Mouse (Mus musculus) stomach, embryonic 14.5 days (tissue): ENCODE results near the gene Thumpd1. TPM values are rescaled to one million over a fixed set of nuclear protein-coding genes. Genes with fewer than 3 reads are reported as not detected.
A peak's percentile ranks its signal among the peaks of the same experiment; 100 is the strongest.

Experiments used
- ATAC-seq: fragments of 200-750 bp; cut with Nextera tagmentation; 2 replicates; pipeline ENCODE4 v1.8.0; 2017; ENCODE audit warnings: low read depth, moderate TSS enrichment; ENCODE audit not compliant: insufficient number of reproducible peaks, insufficient read depth, low FRiP score
- H3K27ac ChIP-seq: fragments of 300-500 bp; sonication (generic); 2 replicates; pipeline ENCODE4 v1.5.1; 2014; ENCODE audit warnings: mild to moderate bottlenecking, low read length, moderate library complexity, mixed read lengths
- H3K27me3 ChIP-seq: fragments of 300-500 bp; sonication (generic); 2 replicates; pipeline ENCODE4 v1.6.1; 2014; ENCODE audit warnings: low read length, control low read depth, mixed read lengths; ENCODE audit not compliant: control insufficient read depth, insufficient read depth
- H3K36me3 ChIP-seq: fragments of 300-500 bp; sonication (generic); 2 replicates; pipeline ENCODE4 v1.6.1; 2014; ENCODE audit warnings: mild to moderate bottlenecking, control low read depth, low read length, moderate library complexity, mixed read lengths; ENCODE audit not compliant: control insufficient read depth, insufficient read depth
- H3K4me1 ChIP-seq: fragments of 300-500 bp; sonication (generic); 2 replicates; pipeline ENCODE4 v1.6.1; 2014; ENCODE audit warnings: low read length, control low read depth, mixed read lengths; ENCODE audit not compliant: control insufficient read depth, insufficient read depth
- H3K4me2 ChIP-seq: fragments of 300-500 bp; sonication (generic); replicated peaks from 2 replicates; pipeline ENCODE4 v1.6.1; 2014; ENCODE audit warnings: low read depth, low read length, control low read depth
- H3K4me3 ChIP-seq: fragments of 300-500 bp; sonication (generic); 2 replicates; pipeline ENCODE4 v1.5.1; 2014; ENCODE audit warnings: low read depth, low read length, control low read depth
- H3K9ac ChIP-seq: fragments of 300-500 bp; sonication (generic); replicated peaks from 2 replicates; pipeline ENCODE4 v1.6.1; 2014; ENCODE audit warnings: low read depth, mild to moderate bottlenecking, control low read depth, low read length, moderate library complexity, mixed read lengths
- H3K9me3 ChIP-seq: fragments of 300-500 bp; sonication (generic); 2 replicates; pipeline ENCODE4 v1.6.1; 2016; ENCODE audit warnings: low read depth, low read length, control low read depth; ENCODE audit not compliant: control insufficient read depth
- WGBS: fragments of 180-500 bp; shearing (Covaris S2); extraction: QIAGEN DNeasy Blood & Tissue Kit; methylation state at CpG from one replicate; pipeline ENCODE4 v1.1.7; 2014; 5-methylcytosine and 5-hydroxymethylcytosine counted together
- polyA plus RNA-seq: library from polyadenylated mRNA; unstranded; fragments of >200 nt; fragmentation: Nextera tagmentation; extraction: Ambion mirVana; gene quantifications from 2 replicates; pipeline ENCODE4 v1.2.1, GENCODE M21; 2014

The Thumpd1 gene
- polyA plus RNA-seq, result 73.5 and 77.1 TPM in 2 replicates

GRCm38 (mm10) chr7:119720253-119720946, at the start of gene Thumpd1:
Gene Thumpd1, minus strand, starts transcription at chr7:119720798.
- H3K36me3 ChIP-seq, result peaks cover 28% of the 10 kb centered on the region
- H3K4me2 ChIP-seq, result peak within 1 kb of the TSS; percentile 76
- peak within 1 kb of the TSS; percentile 97 for H3K4me3 ChIP-seq
- no peaks in the 10 kb centered on the region for H3K9me3 ChIP-seq
- peak; percentile 93 for ATAC-seq
- peaks cover 4% of the 10 kb centered on the region; the same call in 1 of the 2 replicates for H3K4me1 ChIP-seq
- WGBS, result under 1% methylated on average over 60 of the region's 60 CpGs
- peak within 1 kb of the TSS; percentile 76 for H3K9ac ChIP-seq
- H3K27ac ChIP-seq, result peak within 1 kb of the TSS; percentile 58; the same call in 1 of the 2 replicates
- no peaks in the 10 kb centered on the region for H3K27me3 ChIP-seq

- no peak overlapping the region for H3K27ac ChIP-seq
- H3K27me3 ChIP-seq, result no peaks in the 10 kb centered on the region
- no peak overlapping the region for H3K9ac ChIP-seq
- no peaks in the 10 kb centered on the region for H3K9me3 ChIP-seq
- H3K4me2 ChIP-seq, result no peak overlapping the region
- WGBS, result 75% methylated on average over 8 of the region's 8 CpGs
- ATAC-seq, result peak; percentile 63; the same call in 1 of the 2 replicates
- H3K4me3 ChIP-seq, result no peak overlapping the region
- no peaks in the 10 kb centered on the region for H3K4me1 ChIP-seq
- H3K36me3 ChIP-seq, result no peaks in the 10 kb centered on the region
Observed at GRCm38 (mm10) chr7:119769895-119770294, 49.3 kb upstream of the Thumpd1 start.

DNA sequence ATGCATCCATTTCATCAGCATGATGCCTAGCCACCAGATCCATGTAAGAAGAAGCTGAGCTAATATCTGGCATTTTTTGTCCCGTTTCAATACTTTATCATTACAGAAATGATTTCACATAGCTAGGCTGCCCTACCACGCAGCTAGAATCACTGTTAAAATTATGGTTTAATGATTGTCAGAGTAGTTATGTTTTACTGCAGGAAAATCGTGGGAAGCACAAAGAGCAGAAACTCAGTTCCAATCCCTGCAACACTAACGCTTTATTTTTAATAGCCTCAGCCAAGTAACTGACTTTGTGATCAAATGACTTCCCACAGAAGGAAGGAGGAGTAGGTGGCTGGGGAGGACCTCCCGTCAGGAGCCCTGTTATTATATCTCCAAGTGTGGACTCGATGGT, 46.4 kb upstream of the Thumpd1 start:
- Histone ChIP-seq H3K36me3 (no peaks in the 10 kb centered on the region), H3K9me3 (no peaks in the 10 kb centered on the region), H3K27ac (no peak overlapping the region), H3K4me1 (no peaks in the 10 kb centered on the region), H3K9ac (no peak overlapping the region), H3K27me3 (no peaks in the 10 kb centered on the region), H3K4me3 (no peak overlapping the region), H3K4me2 (no peak overlapping the region)
- 75% methylated on average over 6 of the region's 6 CpGs for WGBS
- ATAC-seq, result no peak

GRCm38 (mm10) chr7:119764377-119764776, 43.8 kb upstream of the Thumpd1 start:
- H3K9ac ChIP-seq, result no peak overlapping the region
- no peak for ATAC-seq
- H3K4me2 ChIP-seq, result no peak overlapping the region
- H3K36me3 ChIP-seq, result no peaks in the 10 kb centered on the region
- H3K27ac ChIP-seq, result no peak overlapping the region
- H3K4me1 ChIP-seq, result no peaks in the 10 kb centered on the region
- no peaks in the 10 kb centered on the region for H3K27me3 ChIP-seq
- no peak overlapping the region for H3K4me3 ChIP-seq
- no peaks in the 10 kb centered on the region; the same call in 1 of the 2 replicates for H3K9me3 ChIP-seq
- WGBS, result 91% methylated on average over 3 of the region's 3 CpGs

- no peaks in the 10 kb centered on the region for H3K4me1 ChIP-seq
- ATAC-seq, result peak; percentile 67
- 28% methylated on average over 4 of the region's 4 CpGs for WGBS
- H3K27ac ChIP-seq, result no peak overlapping the region
- H3K36me3 ChIP-seq, result no peaks in the 10 kb centered on the region
- no peaks in the 10 kb centered on the region for H3K27me3 ChIP-seq
- no peak overlapping the region for H3K4me3 ChIP-seq
- no peak overlapping the region for H3K9ac ChIP-seq
- no peak overlapping the region for H3K4me2 ChIP-seq
- H3K9me3 ChIP-seq, result no peaks in the 10 kb centered on the region; the same call in 1 of the 2 replicates
Observed at GRCm38 (mm10) chr7:119762166-119762697, 41.6 kb upstream of the Thumpd1 start.

DNA sequence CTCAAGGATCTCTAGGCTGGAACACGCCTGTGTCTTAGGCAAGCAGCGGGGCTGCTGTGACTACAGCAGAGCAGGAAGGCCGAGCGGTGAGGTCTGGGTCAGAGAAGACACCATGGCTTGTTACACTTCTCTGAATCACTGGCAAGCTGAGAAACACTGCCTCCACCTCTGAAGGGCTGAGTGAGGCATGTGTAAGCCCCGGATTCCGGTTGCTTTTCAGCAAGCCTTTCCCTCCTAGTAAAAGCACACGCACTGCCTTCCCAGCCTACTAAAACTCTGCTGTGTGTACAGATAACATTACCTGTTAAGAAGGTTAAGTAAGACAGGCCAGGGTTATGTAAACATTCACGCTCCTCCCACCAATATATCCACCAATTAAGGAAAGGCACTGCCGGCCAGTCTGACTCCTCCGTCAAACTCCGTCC, 39.9 kb upstream of the Thumpd1 start, which contains the start of gene Acsm3:
TSS of gene Acsm3 (plus strand) at position 397 of the 425 bp plus-strand sequence.
- no peaks in the 10 kb centered on the region for H3K27me3 ChIP-seq
- H3K4me2 ChIP-seq, result no peak within 1 kb of the TSS
- no peak within 1 kb of the TSS for H3K9ac ChIP-seq
- H3K4me1 ChIP-seq, result no peaks in the 10 kb centered on the region
- H3K9me3 ChIP-seq, result no peaks in the 10 kb centered on the region; the same call in 1 of the 2 replicates
- 26% methylated on average over 11 of the region's 11 CpGs for WGBS
- ATAC-seq, result peak; percentile 78; the same call in 1 of the 2 replicates
- H3K36me3 ChIP-seq, result no peaks in the 10 kb centered on the region
- no peak within 1 kb of the TSS for H3K4me3 ChIP-seq
- H3K27ac ChIP-seq, result no peak within 1 kb of the TSS

- 87% methylated on average over 1 of the region's 1 CpGs for WGBS
- no peaks in the 10 kb centered on the region for H3K4me1 ChIP-seq
- no peaks in the 10 kb centered on the region for H3K9me3 ChIP-seq
- ATAC-seq, result no peak
- no peak overlapping the region for H3K4me3 ChIP-seq
- no peak overlapping the region for H3K4me2 ChIP-seq
- no peaks in the 10 kb centered on the region for H3K27me3 ChIP-seq
- H3K9ac ChIP-seq, result no peak overlapping the region
- no peaks in the 10 kb centered on the region for H3K36me3 ChIP-seq
- H3K27ac ChIP-seq, result no peak overlapping the region
Observed at GRCm38 (mm10) chr7:119753696-119754095, 33.1 kb upstream of the Thumpd1 start.

- no peak overlapping the region for H3K4me3 ChIP-seq
- H3K9me3 ChIP-seq, result no peaks in the 10 kb centered on the region
- no peak overlapping the region for H3K4me2 ChIP-seq
- H3K9ac ChIP-seq, result no peak overlapping the region
- no peaks in the 10 kb centered on the region for H3K4me1 ChIP-seq
- no peaks in the 10 kb centered on the region for H3K36me3 ChIP-seq
- H3K27me3 ChIP-seq, result no peaks in the 10 kb centered on the region
- no peak for ATAC-seq
- WGBS, result 53% methylated on average over 2 of the region's 2 CpGs
- H3K27ac ChIP-seq, result no peak overlapping the region
Observed at GRCm38 (mm10) chr7:119749942-119750341, 29.3 kb upstream of the Thumpd1 start.
